Mouse (Mus musculus): Measurements from ENCODE around the gene Pde1a. TPM values are rescaled to one million over a fixed set of nuclear protein-coding genes. Genes with fewer than 3 reads are reported as not detected.

The Pde1a gene
- 18.6 and 20.8 TPM in 2 replicates for polyA plus RNA-seq (2015; fragmentation: Nextera tagmentation; extraction: Ambion mirVana)

DNA sequence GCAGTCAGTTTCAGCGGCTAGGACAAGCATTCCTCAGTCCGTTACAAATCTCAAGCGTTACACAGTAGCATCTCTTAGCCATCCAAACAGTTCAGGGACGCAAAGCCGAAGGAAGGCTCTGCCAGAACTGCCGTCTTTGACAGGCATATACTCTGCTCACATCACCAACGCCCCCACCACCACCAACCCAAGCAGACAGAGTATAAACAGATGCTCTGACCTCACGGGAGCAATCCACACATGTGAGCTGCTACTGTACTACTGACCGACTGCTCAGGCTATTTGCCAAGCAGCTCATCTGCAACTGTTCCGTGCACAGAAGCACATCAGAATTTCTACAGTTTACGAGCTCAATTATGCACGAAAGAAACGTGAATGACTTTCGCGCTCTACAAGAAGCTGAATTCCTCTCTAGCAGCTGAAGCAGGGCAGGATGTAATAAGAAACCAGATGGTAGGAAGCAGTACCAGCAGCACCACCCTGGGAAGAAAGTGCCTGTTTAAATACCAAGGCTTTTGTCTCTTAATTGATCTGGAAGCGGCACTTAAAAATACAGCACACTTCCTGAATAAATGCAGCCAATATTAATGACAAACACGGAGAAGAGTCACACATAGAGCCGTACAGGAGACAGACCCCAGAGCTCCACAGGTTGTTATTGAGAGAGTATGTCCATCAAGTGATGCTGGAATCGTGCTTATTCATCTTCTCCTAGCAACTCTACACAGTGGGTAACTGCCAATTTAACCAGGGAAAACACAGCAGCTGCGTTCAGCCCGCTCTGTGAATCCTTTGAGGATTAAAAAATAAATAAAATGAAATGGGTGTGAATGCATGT is at the start of gene Pde1a:
Pde1a (minus strand) TSS at position 598 of the 838 bp plus-strand sequence.

Other genes starting within 250 kb of the Pde1a start
- gene Prdx6b, start 163.0 kb upstream of the Pde1a start, polyA plus RNA-seq (2015; fragmentation: Nextera tagmentation; extraction: Ambion mirVana) = not detected in 2 replicates
- 41.5 and 47.0 TPM in 2 replicates for gene Dnajc10, start 186.0 kb upstream of the Pde1a start, polyA plus RNA-seq (2015; fragmentation: Nextera tagmentation; extraction: Ambion mirVana)